Mouse (Mus musculus) heart, embryonic 14.5 days (tissue): ENCODE results near the gene Cdh8. TPM values are rescaled to one million over a fixed set of nuclear protein-coding genes. Genes with fewer than 3 reads are reported as not detected.

Experiments
- ATAC-seq: fragments of 200-750 bp; cut with Nextera tagmentation; 2 replicates; pipeline ENCODE4 v1.8.0; 2017; ENCODE audit warnings: low read depth, moderate TSS enrichment; ENCODE audit not compliant: insufficient number of reproducible peaks, insufficient read depth, low FRiP score
- H3K27ac ChIP-seq, 2 experiments: fragments of 200-500 bp in 1 of 2; fragments of 300-500 bp in 1 of 2; sonication (generic) in 1 of 2; replicated peaks in 1 of 2; 2 replicates each; pipeline ENCODE4 v1.5.1; 2012 to 2014; ENCODE audit warnings: low read depth in 2 of 2, low read length in 2 of 2, control low read depth in 1 of 2, mild to moderate bottlenecking in 1 of 2, mixed read lengths in 1 of 2; ENCODE audit not compliant: control insufficient read depth in 1 of 2, insufficient read depth in 1 of 2
- H3K27me3 ChIP-seq: fragments of 300-500 bp; sonication (generic); 2 replicates; pipeline ENCODE4 v1.6.1; 2014; ENCODE audit warnings: mild to moderate bottlenecking, low read length, control low read depth; ENCODE audit not compliant: control insufficient read depth, insufficient read depth
- H3K36me3 ChIP-seq: fragments of 300-500 bp; sonication (generic); 2 replicates; pipeline ENCODE4 v1.6.1; 2014; ENCODE audit warnings: mild to moderate bottlenecking, control low read depth, low read length, mixed read lengths; ENCODE audit not compliant: control insufficient read depth, insufficient read depth
- H3K4me1 ChIP-seq, 2 experiments: fragments of 200-500 bp in 1 of 2; fragments of 300-500 bp in 1 of 2; sonication (generic) in 1 of 2; 2 replicates each; pipeline ENCODE4 v1.6.1; 2012 to 2014; ENCODE audit warnings: low read length in 2 of 2, control low read depth in 1 of 2, mixed read lengths in 1 of 2; ENCODE audit not compliant: control insufficient read depth in 2 of 2, insufficient read depth in 2 of 2
- H3K4me2 ChIP-seq: fragments of 300-500 bp; sonication (generic); 2 replicates; pipeline ENCODE4 v1.6.1; 2014; ENCODE audit warnings: mild to moderate bottlenecking, low read length
- H3K4me3 ChIP-seq, 2 experiments: fragments of 200-500 bp in 1 of 2; fragments of 300-500 bp in 1 of 2; sonication (generic) in 1 of 2; 2 replicates each; pipeline ENCODE4 v1.5.1; 2012 to 2014; ENCODE audit warnings: low read length in 2 of 2, mild to moderate bottlenecking in 2 of 2, control low read depth in 1 of 2, low read depth in 1 of 2, moderate library complexity in 1 of 2; ENCODE audit not compliant: control insufficient read depth in 1 of 2, insufficient read depth in 1 of 2
- H3K9ac ChIP-seq: fragments of 300-500 bp; sonication (generic); 2 replicates; pipeline ENCODE4 v1.6.1; 2014; ENCODE audit warnings: mild to moderate bottlenecking, low read length
- H3K9me3 ChIP-seq: fragments of 300-500 bp; sonication (generic); 2 replicates; pipeline ENCODE4 v1.6.1; 2016; ENCODE audit warnings: low read length, control low read depth; ENCODE audit not compliant: control insufficient read depth
- WGBS: fragments of 180-500 bp; shearing (Covaris S2); extraction: QIAGEN DNeasy Blood & Tissue Kit; methylation state at CpG from one replicate; pipeline ENCODE4 v1.1.7; 2014; 5-methylcytosine and 5-hydroxymethylcytosine counted together
- polyA plus RNA-seq: library from polyadenylated mRNA; unstranded; fragments of >200 nt; fragmentation: Nextera tagmentation; extraction: Ambion mirVana; gene quantifications from 2 replicates; pipeline ENCODE4 v1.2.1, GENCODE M21; 2014

Gene Cdh8
- polyA plus RNA-seq, 1 experiment from 2014 or later, result 1.1 TPM

- no peaks in the 10 kb centered on the region for H3K9me3 ChIP-seq
- no peak overlapping the region for H3K27ac ChIP-seq
- no peak overlapping the region for H3K4me2 ChIP-seq
- no peak for ATAC-seq
- no peak overlapping the region for H3K4me3 ChIP-seq
- H3K9ac ChIP-seq, result no peak overlapping the region
- H3K27me3 ChIP-seq, result no peaks in the 10 kb centered on the region
- no peaks in the 10 kb centered on the region for H3K36me3 ChIP-seq
- peaks cover 0 to 4% of the 10 kb centered on the region in 2 experiments; a peak in 1 of 4 replicates for H3K4me1 ChIP-seq
Measured at GRCm38 (mm10) chr8:99349456-99349855, 66.8 kb downstream of the Cdh8 start.

DNA sequence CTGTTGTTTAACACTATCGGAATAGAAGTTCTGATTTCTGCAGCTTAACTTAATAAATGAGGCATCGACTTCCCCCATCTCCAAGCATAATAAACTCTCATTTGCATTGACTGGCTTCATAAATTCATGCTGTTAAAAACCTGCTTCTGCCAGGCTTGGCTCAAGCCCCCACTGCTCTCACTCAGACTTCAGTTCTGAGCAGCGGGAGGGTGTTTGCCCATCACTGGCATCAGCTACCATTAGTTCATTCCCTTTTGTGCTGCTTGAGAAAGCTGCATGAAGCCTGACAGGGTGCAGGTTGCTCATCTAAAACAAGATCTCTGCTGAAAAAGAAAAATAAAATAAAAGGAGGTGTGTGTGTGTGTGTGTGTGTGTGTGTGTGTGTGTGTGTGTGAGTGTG is 67.7 kb downstream of the Cdh8 start:
- Histone ChIP-seq H3K4me2 (no peak overlapping the region), H3K4me1 (peaks cover 0 to 4% of the 10 kb centered on the region in 2 experiments; a peak in 1 of 4 replicates), H3K27me3 (no peaks in the 10 kb centered on the region), H3K27ac (no peak overlapping the region), H3K9me3 (no peaks in the 10 kb centered on the region), H3K36me3 (no peaks in the 10 kb centered on the region), H3K4me3 (no peak overlapping the region), H3K9ac (no peak overlapping the region)
- ATAC-seq, result no peak
- WGBS, result 78% methylated on average over 3 of the region's 3 CpGs

- H3K9me3 ChIP-seq, result no peaks in the 10 kb centered on the region
- H3K27me3 ChIP-seq, result no peaks in the 10 kb centered on the region
- no peak overlapping the region for H3K27ac ChIP-seq
- H3K36me3 ChIP-seq, result no peaks in the 10 kb centered on the region
- H3K9ac ChIP-seq, result no peak overlapping the region
- WGBS, result 11% methylated on average over 1 of the region's 1 CpGs
- no peak overlapping the region for H3K4me2 ChIP-seq
- no peak for ATAC-seq
- peaks cover 0 to 8% of the 10 kb centered on the region in 2 experiments; a peak in 1 of 4 replicates for H3K4me1 ChIP-seq
- no peak overlapping the region for H3K4me3 ChIP-seq
Measured at GRCm38 (mm10) chr8:99339310-99339709, 77.0 kb downstream of the Cdh8 start.

GRCm38 (mm10) chr8:99327559-99327958 is 88.7 kb downstream of the Cdh8 start:
- no peak overlapping the region for H3K27ac ChIP-seq
- no peak for ATAC-seq
- H3K9me3 ChIP-seq, result no peaks in the 10 kb centered on the region
- H3K27me3 ChIP-seq, result no peaks in the 10 kb centered on the region
- H3K4me3 ChIP-seq, result no peak overlapping the region
- H3K36me3 ChIP-seq, result no peaks in the 10 kb centered on the region
- no peak overlapping the region for H3K9ac ChIP-seq
- H3K4me1 ChIP-seq, result no peaks in the 10 kb centered on the region
- H3K4me2 ChIP-seq, result no peak overlapping the region
- WGBS, result 58% methylated on average over 5 of the region's 5 CpGs

- no peaks in the 10 kb centered on the region for H3K36me3 ChIP-seq
- 77% methylated on average over 2 of the region's 2 CpGs for WGBS
- no peak overlapping the region for H3K4me2 ChIP-seq
- H3K9me3 ChIP-seq, result no peaks in the 10 kb centered on the region
- no peak overlapping the region for H3K4me3 ChIP-seq
- no peak overlapping the region for H3K9ac ChIP-seq
- H3K27me3 ChIP-seq, result no peaks in the 10 kb centered on the region
- no peak for ATAC-seq
- no peaks in the 10 kb centered on the region for H3K4me1 ChIP-seq
- no peak overlapping the region for H3K27ac ChIP-seq
Measured at GRCm38 (mm10) chr8:99314561-99314960, 101.7 kb downstream of the Cdh8 start.

- H3K4me1 ChIP-seq, result no peaks in the 10 kb centered on the region
- H3K9me3 ChIP-seq, result no peaks in the 10 kb centered on the region
- WGBS, result 74% methylated on average over 4 of the region's 4 CpGs
- no peak overlapping the region for H3K4me3 ChIP-seq
- H3K4me2 ChIP-seq, result no peak overlapping the region
- H3K27me3 ChIP-seq, result no peaks in the 10 kb centered on the region
- H3K36me3 ChIP-seq, result no peaks in the 10 kb centered on the region
- no peak for ATAC-seq
- H3K27ac ChIP-seq, result no peak overlapping the region
- H3K9ac ChIP-seq, result no peak overlapping the region
Measured at GRCm38 (mm10) chr8:99304184-99304583, 112.1 kb downstream of the Cdh8 start.

- Histone ChIP-seq H3K27ac (no peak overlapping the region), H3K4me3 (no peak overlapping the region), H3K9me3 (no peaks in the 10 kb centered on the region), H3K36me3 (no peaks in the 10 kb centered on the region), H3K4me2 (no peak overlapping the region), H3K4me1 (no peaks in the 10 kb centered on the region), H3K9ac (no peak overlapping the region), H3K27me3 (no peaks in the 10 kb centered on the region)
- no peak for ATAC-seq
- WGBS, result 72% methylated on average over 1 of the region's 1 CpGs
Measured at GRCm38 (mm10) chr8:99290201-99290600, 126.1 kb downstream of the Cdh8 start.

- ATAC-seq, result no peak
- H3K27ac ChIP-seq, result no peak overlapping the region
- no peak overlapping the region for H3K9ac ChIP-seq
- WGBS, result 77% methylated on average over 1 of the region's 1 CpGs
- no peaks in the 10 kb centered on the region for H3K27me3 ChIP-seq
- H3K4me3 ChIP-seq, result no peak overlapping the region
- no peaks in the 10 kb centered on the region for H3K4me1 ChIP-seq
- H3K4me2 ChIP-seq, result no peak overlapping the region
- H3K9me3 ChIP-seq, result no peaks in the 10 kb centered on the region
- no peaks in the 10 kb centered on the region for H3K36me3 ChIP-seq
Measured at GRCm38 (mm10) chr8:99285103-99285502, 131.2 kb downstream of the Cdh8 start.
